23 mouse cellular contexts compared by ENCODE assay signal in genomic region chr2:59342591-59343210, GRCm38 (mm10).
A peak's percentile ranks its signal among the peaks of the same experiment; 100 is the strongest.
DNase-seq lines count a peak whose midpoint lies in the region; ATAC-seq and TF ChIP-seq lines count a peak whose summit lies in the region.
"Had no signal": no experiment of that assay in that cellular context is flagged by ENCODE, and none has a peak within 500 bp of the region (broad histone marks: within the 10 kb centered on the region; RNA-seq: fewer than 3 reads in every experiment).

No protein-coding gene starts in this region.

- no peak for DNase-seq in heart, adult 18-20 months
- DNase-seq in liver, postnatal 0 days: peak; percentile 35
- no peak for DNase-seq in retina, postnatal 1 day
- DNase-seq: adrenal gland, adult 2 months; adrenal gland, postnatal 14 days; cerebellum, adult 2 months; cerebellum, adult 9-11 months; cerebellum, postnatal 25 days; gastrocnemius, postnatal 10 days; gastrocnemius, postnatal 36 days; kidney, adult 11 months had no signal

- WGBS in heart, embryonic 13.5 days: 82% methylated on average over 6 of the region's 6 CpGs
- WGBS in liver, postnatal 0 days (ENCODE audit: insufficient replicate concordance): 69% methylated on average over 6 of the region's 6 CpGs
- 82% methylated on average over 6 of the region's 6 CpGs for WGBS in liver, embryonic 12.5 days (ENCODE audit: insufficient replicate concordance)
- WGBS in hindbrain, embryonic 13.5 days: 91% methylated on average over 6 of the region's 6 CpGs

- peaks cover 9% of the 10 kb centered on the region for H3K4me1 ChIP-seq in heart, embryonic 13.5 days
- H3K4me1 ChIP-seq in liver, postnatal 0 days (ENCODE audit: insufficient read depth): peaks cover 16% of the 10 kb centered on the region; the same call in 1 of the 2 replicates
- H3K4me1 ChIP-seq in liver, embryonic 12.5 days: no peaks in the 10 kb centered on the region
- H3K4me1 ChIP-seq in hindbrain, embryonic 13.5 days (replicated peaks): peaks cover 5% of the 10 kb centered on the region; the same call in 1 of the 2 replicates
- H3K4me1 ChIP-seq: forebrain, embryonic 10.5 days had no signal

- no peak overlapping the region for H3K9ac ChIP-seq in heart, embryonic 13.5 days
- no peak overlapping the region for H3K9ac ChIP-seq in liver, postnatal 0 days (replicated peaks)
- no peak overlapping the region for H3K9ac ChIP-seq in liver, embryonic 12.5 days
- H3K9ac ChIP-seq in hindbrain, embryonic 13.5 days: no peak overlapping the region
- H3K9ac ChIP-seq: forebrain, embryonic 13.5 days; heart, embryonic 12.5 days; hindbrain, embryonic 12.5 days; intestine, embryonic 15.5 days had no signal

- ATAC-seq in heart, embryonic 13.5 days (ENCODE audit: extremely low read depth, insufficient number of reproducible peaks, low FRiP score, low TSS enrichment): 0 out of 2 replicates have a peak, but pooled peaks have one; percentile 17
- peak; percentile 79 for ATAC-seq in liver, postnatal 0 days
- no peak for ATAC-seq in liver, embryonic 12.5 days
- 0 out of 2 replicates have a peak, but pooled peaks have one; percentile 15 for ATAC-seq in common myeloid progenitor, adult 5-6 weeks (replicated peaks; ENCODE audit: low read depth, poor library complexity, severe bottlenecking)
- ATAC-seq in hindbrain, embryonic 13.5 days (ENCODE audit: low FRiP score): no peak
- ATAC-seq: CD4-positive, CD25-positive, alpha-beta regulatory T cell, adult 4 months; forebrain, embryonic 13.5 days; forebrain, embryonic 16.5 days; hindbrain, embryonic 16.5 days; intestine, embryonic 15.5 days had no signal

- H3K9me3 ChIP-seq in heart, embryonic 13.5 days: no peaks in the 10 kb centered on the region
- H3K9me3 ChIP-seq in liver, postnatal 0 days (ENCODE audit: low read length): no peaks in the 10 kb centered on the region
- H3K9me3 ChIP-seq in liver, embryonic 12.5 days (replicated peaks): no peaks in the 10 kb centered on the region
- no peaks in the 10 kb centered on the region for H3K9me3 ChIP-seq in hindbrain, embryonic 13.5 days
- H3K9me3 ChIP-seq: forebrain, embryonic 10.5 days; forebrain, embryonic 13.5 days; heart, embryonic 12.5 days; hindbrain, embryonic 12.5 days; intestine, embryonic 15.5 days had no signal

- no peak overlapping the region for H3K4me2 ChIP-seq in heart, embryonic 13.5 days
- H3K4me2 ChIP-seq in liver, postnatal 0 days (ENCODE audit: low read depth, low read length): no peak overlapping the region
- H3K4me2 ChIP-seq in liver, embryonic 12.5 days: no peak overlapping the region
- H3K4me2 ChIP-seq in hindbrain, embryonic 13.5 days: no peak overlapping the region
- H3K4me2 ChIP-seq: forebrain, embryonic 13.5 days; heart, embryonic 12.5 days; hindbrain, embryonic 12.5 days; intestine, embryonic 15.5 days had no signal

- H3K27me3 ChIP-seq in heart, embryonic 13.5 days (replicated peaks): no peaks in the 10 kb centered on the region
- no peaks in the 10 kb centered on the region for H3K27me3 ChIP-seq in liver, postnatal 0 days (ENCODE audit: insufficient read depth, low read length)
- H3K27me3 ChIP-seq in liver, embryonic 12.5 days (replicated peaks): no peaks in the 10 kb centered on the region
- no peaks in the 10 kb centered on the region for H3K27me3 ChIP-seq in hindbrain, embryonic 13.5 days
- H3K27me3 ChIP-seq: forebrain, embryonic 13.5 days; heart, embryonic 12.5 days; hindbrain, embryonic 12.5 days; intestine, embryonic 15.5 days had no signal

- no peak overlapping the region for H3K4me3 ChIP-seq in heart, embryonic 13.5 days
- H3K4me3 ChIP-seq in liver, postnatal 0 days (ENCODE audit: low read depth, low read length): no peak overlapping the region
- H3K4me3 ChIP-seq in liver, embryonic 12.5 days: no peak overlapping the region
- H3K4me3 ChIP-seq in hindbrain, embryonic 13.5 days: no peak overlapping the region
- H3K4me3 ChIP-seq: forebrain, embryonic 10.5 days; forebrain, embryonic 13.5 days; heart, embryonic 12.5 days; hindbrain, embryonic 12.5 days; intestine, embryonic 15.5 days had no signal

- TF ChIP-seq EP300 in liver, postnatal 0 days (IDR thresholded peaks at IDR 0.05; ENCODE audit: low read depth): no peak

- H3K27ac ChIP-seq in heart, embryonic 13.5 days (replicated peaks): no peak overlapping the region
- H3K27ac ChIP-seq in liver, postnatal 0 days (ENCODE audit: low read depth): no peak overlapping the region
- no peak overlapping the region for H3K27ac ChIP-seq in liver, embryonic 12.5 days
- H3K27ac ChIP-seq in hindbrain, embryonic 13.5 days: no peak overlapping the region
- H3K27ac ChIP-seq: forebrain, embryonic 10.5 days; forebrain, embryonic 13.5 days; hindbrain, embryonic 12.5 days; intestine, embryonic 15.5 days had no signal

- peaks cover 98% of the 10 kb centered on the region for H3K36me3 ChIP-seq in heart, embryonic 13.5 days
- peaks cover 15% of the 10 kb centered on the region for H3K36me3 ChIP-seq in liver, postnatal 0 days (replicated peaks; ENCODE audit: insufficient read depth, low read length)
- H3K36me3 ChIP-seq in liver, embryonic 12.5 days: peaks cover 61% of the 10 kb centered on the region
- peaks cover 62% of the 10 kb centered on the region for H3K36me3 ChIP-seq in hindbrain, embryonic 13.5 days

- no peak for TF ChIP-seq CTCF in liver, postnatal 0 days (IDR thresholded peaks at IDR 0.05; ENCODE audit: low read depth)

Comparison
In these comparisons a context has a peak if more than half of its experiments do, and no peak if none do; other contexts are left out.
1. ATAC-seq: peak in heart, embryonic 13.5 days (single experiment), liver, postnatal 0 days (single experiment) and common myeloid progenitor, adult 5-6 weeks (single experiment); none in liver, embryonic 12.5 days (single experiment) and hindbrain, embryonic 13.5 days (single experiment).